Mouse (Mus musculus): Measurements from ENCODE around the gene Ucma. TPM values are rescaled to one million over a fixed set of nuclear protein-coding genes. Genes with fewer than 3 reads are reported as not detected.

Ucma gene
- total and polyA plus RNA-seq, 3 experiments = not detected

- Histone ChIP-seq H3K27ac (ENCODE audit: control insufficient read depth, low read depth, low read length) (no peak overlapping the region), H3K36me3 (ENCODE audit: control insufficient read depth in 1 of 2, insufficient read depth in 2 of 2, low read length in 2 of 2) (no peaks in the 10 kb centered on the region), H3K27me3 (ENCODE audit: control insufficient read depth in 1 of 2, insufficient read depth in 2 of 2, low read length in 2 of 2) (peaks cover 4 to 8% of the 10 kb centered on the region in 2 experiments), H3K79me2 (ENCODE audit: control insufficient read depth, insufficient read depth, low read length, poor library complexity) (no peaks in the 10 kb centered on the region), H3K9me3 (replicated peaks; ENCODE audit: insufficient read depth, low read length) (no peaks in the 10 kb centered on the region), H3K9ac (ENCODE audit: control insufficient read depth, low read depth, low read length, poor library complexity, severe bottlenecking) (no peak overlapping the region), H3K4me3 (ENCODE audit: control insufficient read depth in 1 of 2, insufficient read depth in 1 of 2, low read depth in 2 of 2, low read length in 2 of 2) (no peak overlapping the region), H3K4me1 (ENCODE audit: control insufficient read depth in 1 of 2, insufficient read depth in 2 of 2, low read length in 2 of 2) (no peaks in the 10 kb centered on the region)
- no peak for DNase-seq (ENCODE audit: low read depth, low spot score)
- TF ChIP-seq TCF12 (IDR thresholded peaks at IDR 0.05; ENCODE audit: low read depth, low read length) = no peak
- no peak for TF ChIP-seq SIN3A (IDR thresholded peaks at IDR 0.05; ENCODE audit: low read length)
- no peak for TF ChIP-seq EP300 (IDR thresholded peaks at IDR 0.05; ENCODE audit: low read depth in 1 of 2, low read length in 2 of 2)
- TF ChIP-seq JUND (IDR thresholded peaks at IDR 0.05; ENCODE audit: low read depth, low read length) = no peak
- no peak for TF ChIP-seq CHD2 (IDR thresholded peaks at IDR 0.05; ENCODE audit: low read length)
- no peak for TF ChIP-seq CHD1 (IDR thresholded peaks at IDR 0.05; ENCODE audit: low read depth, low read length)
- TF ChIP-seq ETS1 (IDR thresholded peaks at IDR 0.05; ENCODE audit: low read depth, low read length) = no peak
- TF ChIP-seq POLR2AphosphoS5 (IDR thresholded peaks at IDR 0.05; ENCODE audit: borderline replicate concordance, low read depth, low read length) = no peak
- TF ChIP-seq MXI1 (IDR thresholded peaks at IDR 0.05; ENCODE audit: low read depth, low read length) = no peak
- TF ChIP-seq ZKSCAN1 (IDR thresholded peaks at IDR 0.05; ENCODE audit: low read depth, low read length) = no peak
- TF ChIP-seq MAZ (IDR thresholded peaks at IDR 0.05; ENCODE audit: low read depth, low read length) = no peak
- TF ChIP-seq ZNF384 (IDR thresholded peaks at IDR 0.05; ENCODE audit: low read depth, low read length) = no peak
- no peak for TF ChIP-seq ELF1 (IDR thresholded peaks at IDR 0.05; ENCODE audit: low read depth, low read length)
- TF ChIP-seq GATA1 (IDR thresholded peaks at IDR 0.05; ENCODE audit: low read depth, low read length) = no peak
- TF ChIP-seq MYC (IDR thresholded peaks at IDR 0.05; ENCODE audit: low read depth, low read length) = no peak
- TF ChIP-seq ZC3H11A (IDR thresholded peaks at IDR 0.05; ENCODE audit: low read depth, low read length) = no peak
- no peak for TF ChIP-seq USF1 (IDR thresholded peaks at IDR 0.05; ENCODE audit: low read depth, low read length)
- TF ChIP-seq UBTF (IDR thresholded peaks at IDR 0.05; ENCODE audit: borderline replicate concordance, insufficient read depth, low read depth, low read length) = no peak
- TF ChIP-seq MAFK (IDR thresholded peaks at IDR 0.05; ENCODE audit: borderline replicate concordance, low read depth, low read length) = no peak
Measured at GRCm38 (mm10) chr2:4978091-4978490, 2.2 kb downstream of the Ucma start.

- H3K9me3 ChIP-seq (replicated peaks; ENCODE audit: insufficient read depth, low read length) = no peaks in the 10 kb centered on the region
- H3K27me3 ChIP-seq (ENCODE audit: control insufficient read depth in 1 of 2, insufficient read depth in 2 of 2, low read length in 2 of 2) = peaks cover 0 to 4% of the 10 kb centered on the region in 2 experiments; a peak in 3 of 4 replicates
- H3K79me2 ChIP-seq (ENCODE audit: control insufficient read depth, insufficient read depth, low read length, poor library complexity) = no peaks in the 10 kb centered on the region
- no peak for DNase-seq (ENCODE audit: low read depth, low spot score)
- H3K4me3 ChIP-seq (ENCODE audit: control insufficient read depth in 1 of 2, insufficient read depth in 1 of 2, low read depth in 2 of 2, low read length in 2 of 2) = no peak overlapping the region
- no peak overlapping the region for H3K9ac ChIP-seq (ENCODE audit: control insufficient read depth, low read depth, low read length, poor library complexity, severe bottlenecking)
- H3K36me3 ChIP-seq (ENCODE audit: control insufficient read depth in 1 of 2, insufficient read depth in 2 of 2, low read length in 2 of 2) = no peaks in the 10 kb centered on the region
- no peak overlapping the region for H3K27ac ChIP-seq (ENCODE audit: control insufficient read depth, low read depth, low read length)
- no peaks in the 10 kb centered on the region for H3K4me1 ChIP-seq (ENCODE audit: control insufficient read depth in 1 of 2, insufficient read depth in 2 of 2, low read length in 2 of 2)
- TF ChIP-seq KAT2A (conservative IDR thresholded peaks at IDR 0.05; ENCODE audit: low read depth, low read length) (no peak), MAX (IDR thresholded peaks at IDR 0.05; ENCODE audit: low read length) (no peak), CHD1 (IDR thresholded peaks at IDR 0.05; ENCODE audit: low read depth, low read length) (no peak), UBTF (IDR thresholded peaks at IDR 0.05; ENCODE audit: borderline replicate concordance, insufficient read depth, low read depth, low read length) (no peak), MYB (IDR thresholded peaks at IDR 0.05; ENCODE audit: low read depth, low read length) (no peak), POLR2AphosphoS2 (IDR thresholded peaks at IDR 0.05; ENCODE audit: low read length) (no peak), TCF12 (IDR thresholded peaks at IDR 0.05; ENCODE audit: low read depth, low read length) (no peak), BHLHE40 (IDR thresholded peaks at IDR 0.05; ENCODE audit: borderline replicate concordance, low read depth, low read length) (no peak), CHD2 (IDR thresholded peaks at IDR 0.05; ENCODE audit: low read length) (no peak), ZNF384 (IDR thresholded peaks at IDR 0.05; ENCODE audit: low read depth, low read length) (no peak), ELF1 (IDR thresholded peaks at IDR 0.05; ENCODE audit: low read depth, low read length) (no peak), E2F4 (IDR thresholded peaks at IDR 0.05; ENCODE audit: borderline replicate concordance, low read depth, low read length) (no peak), TAL1 (IDR thresholded peaks at IDR 0.05; ENCODE audit: low read length) (no peak), NELFE (IDR thresholded peaks at IDR 0.05; ENCODE audit: low read depth, low read length) (no peak)
Measured at GRCm38 (mm10) chr2:4983987-4984386, 8.1 kb downstream of the Ucma start.

All from MEL (cell line).